Mouse (Mus musculus): ENCODE measurements at regions not wholly inside any gene's neighbourhood (a gene's known extent, or its start where the extent isn't known, plus 50 kb on each side); places are given as distances from the start of the nearest gene placed in this dataset.
A peak's percentile ranks its signal among the peaks of the same experiment; 100 is the strongest.

DNA sequence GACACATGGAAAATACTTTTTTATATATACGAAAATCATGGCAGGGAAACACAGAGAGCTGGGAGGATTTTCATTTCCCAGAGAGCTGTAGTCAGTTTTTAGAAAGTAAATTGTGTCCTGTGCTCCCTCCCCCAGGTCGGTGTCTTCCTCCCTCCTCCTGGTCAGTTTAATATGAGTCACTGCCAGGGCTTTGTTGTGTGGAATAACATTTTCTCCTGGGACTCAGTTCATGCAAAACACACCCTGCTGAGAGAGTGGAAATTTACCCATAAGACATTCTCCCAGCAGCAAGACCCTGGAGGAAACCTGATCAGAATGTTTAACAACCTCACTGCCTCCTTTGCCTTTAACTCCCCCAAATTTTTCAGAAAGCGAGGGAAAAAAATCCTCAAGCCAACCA is 303.2 kb upstream of the Ldb2 start:
- H3K9me3 ChIP-seq (replicated peaks; ENCODE audit: low read length) = no peaks in the 10 kb centered on the region
- no peak overlapping the region for H3K9ac ChIP-seq (ENCODE audit: insufficient read depth, low read depth)
- H3K79me2 ChIP-seq (replicated peaks; ENCODE audit: control insufficient read depth, extremely low read depth, insufficient read depth, poor library complexity, severe bottlenecking) = no peaks in the 10 kb centered on the region
- H3K4me3 ChIP-seq (replicated peaks in 1 of 3; ENCODE audit: low read depth in 2 of 3, low read length in 2 of 3, poor library complexity in 1 of 3) = no peak overlapping the region
- TF ChIP-seq USF2 (conservative IDR thresholded peaks at IDR 0.05; ENCODE audit: low read depth, low read length) = no peak
- no peak for TF ChIP-seq GABPA (IDR thresholded peaks at IDR 0.05; ENCODE audit: insufficient replicate concordance, low read depth, low read length)
- no peak for TF ChIP-seq EP300 (IDR thresholded peaks at IDR 0.05; ENCODE audit: low read length)
- TF ChIP-seq ETS1 (conservative IDR thresholded peaks at IDR 0.05; ENCODE audit: low read depth, low read length) = no peak
- no peak for TF ChIP-seq E2F4 (IDR thresholded peaks at IDR 0.05; ENCODE audit: insufficient replicate concordance, low read depth, low read length)
- no peak for TF ChIP-seq ZNF384 (IDR thresholded peaks at IDR 0.05; ENCODE audit: low read depth, low read length)
- no peak for TF ChIP-seq POLR2A (IDR thresholded peaks at IDR 0.05; ENCODE audit: low read depth, low read length)
- TF ChIP-seq ELF1 (IDR thresholded peaks at IDR 0.05; ENCODE audit: low read depth, low read length) = no peak
- no peak for TF ChIP-seq TBP (conservative IDR thresholded peaks at IDR 0.05; ENCODE audit: low read depth, low read length)
- TF ChIP-seq IRF4 (IDR thresholded peaks at IDR 0.05; ENCODE audit: low read depth, low read length) = no peak
- TF ChIP-seq ZKSCAN1 (IDR thresholded peaks at IDR 0.05; ENCODE audit: borderline replicate concordance, low read depth, low read length) = no peak
- TF ChIP-seq BHLHE40 (IDR thresholded peaks at IDR 0.05; ENCODE audit: low read depth, low read length) = no peak
- no peak for TF ChIP-seq CHD2 (IDR thresholded peaks at IDR 0.05; ENCODE audit: low read length)
- no peak for TF ChIP-seq NRF1 (IDR thresholded peaks at IDR 0.05; ENCODE audit: low read depth, low read length)
- in situ Hi-C loops (cut with MboI; ENCODE audit: low pct_ligation_motif_present, low pct_unique_long_range_greater_than_20kb, low sequenced_read_pairs) = no loop called here
- no peak overlapping the region for H3K27ac ChIP-seq (ENCODE audit: insufficient read depth, low read depth)
- H3K36me3 ChIP-seq (replicated peaks in 1 of 2; ENCODE audit: control insufficient read depth in 1 of 2, insufficient read depth in 1 of 2, low read length in 1 of 2) = no peaks in the 10 kb centered on the region
- H3K27me3 ChIP-seq (replicated peaks) = no peaks in the 10 kb centered on the region
- peak; percentile 29 for DNase-seq (ENCODE audit: extremely low read depth)
- H3K4me1 ChIP-seq (ENCODE audit: control insufficient read depth in 1 of 2, insufficient read depth in 2 of 2) = peaks cover 0 to 10% of the 10 kb centered on the region in 2 experiments; a peak in 2 of 4 replicates
- H3K4me2 ChIP-seq (ENCODE audit: insufficient read depth, low read depth, poor library complexity, severe bottlenecking) = 0 out of 2 replicates have a peak overlapping the region, but pooled peaks have one; percentile 1
- dilution Hi-C loops (cut with MboI; ENCODE audit: extremely low pct_ligation_motif_present, extremely low pct_unique_long_range_greater_than_20kb, low sequenced_read_pairs) = no loop called here

DNA sequence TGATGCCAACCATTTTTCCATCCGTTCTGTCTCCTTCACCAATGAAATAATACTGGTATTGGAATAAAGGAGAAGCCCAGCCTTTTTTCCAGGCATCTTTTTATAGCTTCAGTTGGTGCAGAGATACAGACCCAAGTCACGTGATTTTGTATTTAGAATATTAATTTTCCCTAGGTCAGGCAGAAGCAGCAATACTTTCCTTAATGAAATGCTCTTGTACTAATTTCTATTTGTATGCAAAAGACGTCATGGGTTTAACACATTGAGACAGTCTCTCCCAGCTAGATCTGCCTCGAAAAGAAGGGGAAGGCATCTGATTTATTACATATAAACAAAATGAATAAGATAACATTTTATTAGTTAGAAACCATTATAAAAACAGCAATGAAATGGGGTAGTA is 302.3 kb upstream of the Ldb2 start:
- no peak for TF ChIP-seq JUND (conservative IDR thresholded peaks at IDR 0.05; ENCODE audit: low read depth, low read length)
- no peak for TF ChIP-seq MAX (IDR thresholded peaks at IDR 0.05; ENCODE audit: low read length)
- no peak for TF ChIP-seq ZMIZ1 (IDR thresholded peaks at IDR 0.05; ENCODE audit: low read depth, low read length)
- H3K4me3 ChIP-seq (replicated peaks in 1 of 3; ENCODE audit: low read depth in 2 of 3, low read length in 2 of 3, poor library complexity in 1 of 3) = no peak overlapping the region
- in situ Hi-C loops (cut with MboI; ENCODE audit: low pct_ligation_motif_present, low pct_unique_long_range_greater_than_20kb, low sequenced_read_pairs) (no loop called here), dilution Hi-C loops (cut with MboI; ENCODE audit: extremely low pct_ligation_motif_present, extremely low pct_unique_long_range_greater_than_20kb, low sequenced_read_pairs) (no loop called here)
- no peak overlapping the region for H3K4me2 ChIP-seq (ENCODE audit: insufficient read depth, low read depth, poor library complexity, severe bottlenecking)
- H3K27ac ChIP-seq (ENCODE audit: insufficient read depth, low read depth) = no peak overlapping the region
- H3K79me2 ChIP-seq (replicated peaks; ENCODE audit: control insufficient read depth, extremely low read depth, insufficient read depth, poor library complexity, severe bottlenecking) = no peaks in the 10 kb centered on the region
- DNase-seq (ENCODE audit: extremely low read depth) = no peak
- H3K4me1 ChIP-seq (ENCODE audit: control insufficient read depth in 1 of 2, insufficient read depth in 2 of 2) = peaks cover 0 to 10% of the 10 kb centered on the region in 2 experiments; a peak in 2 of 4 replicates
- H3K36me3 ChIP-seq (replicated peaks in 1 of 2; ENCODE audit: control insufficient read depth in 1 of 2, insufficient read depth in 1 of 2, low read length in 1 of 2) = no peaks in the 10 kb centered on the region
- H3K9me3 ChIP-seq (replicated peaks; ENCODE audit: low read length) = no peaks in the 10 kb centered on the region
- H3K27me3 ChIP-seq (replicated peaks) = no peaks in the 10 kb centered on the region
- no peak overlapping the region for H3K9ac ChIP-seq (ENCODE audit: insufficient read depth, low read depth)
